ENCODE assay signal across 13 mouse cellular contexts in genomic region chr2:66146473-66146872, GRCm38 (mm10). TPM values are rescaled to one million over a fixed set of nuclear protein-coding genes. Genes with fewer than 3 reads are reported as not detected.
DNase-seq lines count a peak whose midpoint lies in the region; ATAC-seq and TF ChIP-seq lines count a peak whose summit lies in the region.
"Had no signal": no experiment of that assay in that cellular context is flagged by ENCODE, and none has a peak within 500 bp of the region (broad histone marks: within the 10 kb centered on the region; RNA-seq: fewer than 3 reads in every experiment).

No protein-coding gene starts in this region.

- WGBS in intestine, embryonic 15.5 days, result 56% methylated on average over 4 of the region's 4 CpGs
- 61% methylated on average over 4 of the region's 4 CpGs for WGBS in intestine, postnatal 0 days
- WGBS in limb, embryonic 14.5 days, result 25% methylated on average over 4 of the region's 4 CpGs

- H3K9me3 ChIP-seq in intestine, embryonic 15.5 days, result no peaks in the 10 kb centered on the region
- H3K9me3 ChIP-seq in intestine, postnatal 0 days (ENCODE audit: control insufficient read depth), result no peaks in the 10 kb centered on the region
- H3K9me3 ChIP-seq in limb, embryonic 14.5 days (ENCODE audit: control insufficient read depth, low read length), result no peaks in the 10 kb centered on the region
- H3K9me3 ChIP-seq: embryonic facial prominence, embryonic 15.5 days; midbrain, embryonic 12.5 days had no signal

- 0 out of 2 replicates have a peak, but pooled peaks cover 2% of the 10 kb centered on the region for H3K4me1 ChIP-seq in intestine, embryonic 15.5 days (replicated peaks)
- no peaks in the 10 kb centered on the region for H3K4me1 ChIP-seq in intestine, postnatal 0 days (replicated peaks; ENCODE audit: control insufficient read depth, insufficient read depth, low read length)
- H3K4me1 ChIP-seq in limb, embryonic 14.5 days (ENCODE audit: control insufficient read depth, insufficient read depth, low read length), result peaks cover 16% of the 10 kb centered on the region
- H3K4me1 ChIP-seq: embryonic facial prominence, embryonic 15.5 days; midbrain, embryonic 12.5 days had no signal

- no peak overlapping the region for H3K4me2 ChIP-seq in intestine, embryonic 15.5 days (replicated peaks)
- H3K4me2 ChIP-seq in intestine, postnatal 0 days (replicated peaks; ENCODE audit: low read depth), result no peak overlapping the region
- H3K4me2 ChIP-seq in limb, embryonic 14.5 days (replicated peaks; ENCODE audit: low read depth, low read length, severe bottlenecking), result 0 out of 2 replicates have a peak overlapping the region, but pooled peaks have one; percentile 2
- H3K4me2 ChIP-seq: embryonic facial prominence, embryonic 15.5 days; hindbrain, embryonic 14.5 days; midbrain, embryonic 12.5 days had no signal

- H3K4me3 ChIP-seq in intestine, embryonic 15.5 days (replicated peaks), result no peak overlapping the region
- no peak overlapping the region for H3K4me3 ChIP-seq in intestine, postnatal 0 days (ENCODE audit: low read depth, low read length)
- H3K4me3 ChIP-seq in limb, embryonic 14.5 days (replicated peaks; ENCODE audit: low read length), result no peak overlapping the region
- H3K4me3 ChIP-seq: embryonic facial prominence, embryonic 15.5 days; midbrain, embryonic 12.5 days had no signal

- no peak overlapping the region for H3K9ac ChIP-seq in intestine, embryonic 15.5 days
- no peak overlapping the region for H3K9ac ChIP-seq in intestine, postnatal 0 days (ENCODE audit: low read depth, low read length)
- H3K9ac ChIP-seq in limb, embryonic 14.5 days (ENCODE audit: low read depth, low read length, severe bottlenecking), result no peak overlapping the region
- H3K9ac ChIP-seq: embryonic facial prominence, embryonic 15.5 days; hindbrain, embryonic 14.5 days; midbrain, embryonic 12.5 days had no signal

- H3K27me3 ChIP-seq in intestine, embryonic 15.5 days (replicated peaks), result no peaks in the 10 kb centered on the region
- H3K27me3 ChIP-seq in intestine, postnatal 0 days (replicated peaks; ENCODE audit: control insufficient read depth, insufficient read depth, low read length), result no peaks in the 10 kb centered on the region
- H3K27me3 ChIP-seq in limb, embryonic 14.5 days (ENCODE audit: control insufficient read depth, insufficient read depth, low read length), result no peaks in the 10 kb centered on the region
- H3K27me3 ChIP-seq: embryonic facial prominence, embryonic 15.5 days; midbrain, embryonic 12.5 days had no signal

- no peak overlapping the region for H3K27ac ChIP-seq in intestine, embryonic 15.5 days
- no peak overlapping the region for H3K27ac ChIP-seq in intestine, postnatal 0 days (ENCODE audit: low read depth, low read length)
- no peak overlapping the region for H3K27ac ChIP-seq in limb, embryonic 14.5 days (replicated peaks; ENCODE audit: low read depth, low read length)
- H3K27ac ChIP-seq: embryonic facial prominence, embryonic 15.5 days; hindbrain, embryonic 14.5 days; midbrain, embryonic 12.5 days had no signal

- no peak for ATAC-seq in cerebellum, adult (ENCODE audit: insufficient number of reproducible peaks, low FRiP score, low TSS enrichment)
- ATAC-seq in intestine, embryonic 15.5 days, result 0 out of 2 replicates have a peak, but pooled peaks have one; percentile 27
- no peak for ATAC-seq in intestine, postnatal 0 days
- ATAC-seq in limb, embryonic 14.5 days (ENCODE audit: low FRiP score, low read depth), result peak; percentile 72; the same call in 1 of the 2 replicates
- no peak for ATAC-seq in erythroblast, adult 5-6 weeks (replicated peaks; ENCODE audit: low FRiP score, poor library complexity, severe bottlenecking)

- no peaks in the 10 kb centered on the region for H3K36me3 ChIP-seq in intestine, embryonic 15.5 days
- H3K36me3 ChIP-seq in intestine, postnatal 0 days (ENCODE audit: control insufficient read depth, insufficient read depth), result no peaks in the 10 kb centered on the region
- H3K36me3 ChIP-seq in limb, embryonic 14.5 days (ENCODE audit: control insufficient read depth, insufficient read depth, low read length), result no peaks in the 10 kb centered on the region
- H3K36me3 ChIP-seq: embryonic facial prominence, embryonic 15.5 days; midbrain, embryonic 12.5 days had no signal

- TF ChIP-seq CTCF in intestine, postnatal 0 days (IDR thresholded peaks at IDR 0.05; ENCODE audit: low read depth), result no peak

- peak; percentile 25 to 27 for DNase-seq in cerebellum, postnatal 14 days
- peak; percentile 9 for DNase-seq in right cerebral cortex, adult 18-20 months
- no peak for DNase-seq in right cerebral cortex, postnatal 36 days (ENCODE audit: low spot score in 2 of 2)
- DNase-seq in limb, embryonic 14.5 days (ENCODE audit: low spot score), result peak; percentile 67
- DNase-seq: lung, adult 2 months had no signal

- no peak for TF ChIP-seq POLR2A in limb, embryonic 14.5 days (IDR thresholded peaks at IDR 0.05; ENCODE audit: borderline replicate concordance, extremely low read depth, insufficient read depth, insufficient read length)

RNA-seq across cellular contexts. Expression of gene Galnt3, which starts 21.7 kb away (rescaled TPM):
- polyA plus RNA-seq in intestine, embryonic 15.5 days (2015; fragmentation: Nextera tagmentation; extraction: Ambion mirVana), result 11.6 and 13.4 TPM in 2 replicates
- polyA plus RNA-seq in intestine, postnatal 0 days (2015; fragmentation: Nextera tagmentation; extraction: Ambion mirVana), result 19.9 and 20.7 TPM in 2 replicates
- polyA plus RNA-seq in limb, embryonic 14.5 days (2012; rRNA removed), result 4.1 TPM in 2 replicates
- polyA plus RNA-seq in limb, embryonic 14.5 days (2014; fragmentation: Nextera tagmentation; extraction: Ambion mirVana), result 5.6 and 6.5 TPM in 2 replicates
- 0.58 and 10.7 TPM in 2 replicates for total RNA-seq in erythroblast, adult 5-6 weeks (2015; ENCODE audit: low replicate concordance)
- 4.0 and 5.3 TPM in 2 replicates for total RNA-seq in erythroblast, adult 5-6 weeks (2017; ENCODE audit: low replicate concordance)
- total RNA-seq: MEL had no signal

Comparison
In these comparisons a context has a peak if more than half of its experiments do, and no peak if none do; other contexts are left out.
1. DNase-seq: peak in cerebellum, postnatal 14 days (2 of 2), right cerebral cortex, adult 18-20 months (single experiment) and limb, embryonic 14.5 days (single experiment); none in right cerebral cortex, postnatal 36 days (0 of 2).
2. ATAC-seq: peak in intestine, embryonic 15.5 days (single experiment) and limb, embryonic 14.5 days (single experiment); none in cerebellum, adult (single experiment), intestine, postnatal 0 days (single experiment) and erythroblast, adult 5-6 weeks (single experiment).